Mouse (Mus musculus) intestine, postnatal 0 days (tissue): ENCODE measurements at regions not wholly inside any gene's neighbourhood (a gene's known extent, or its start where the extent isn't known, plus 50 kb on each side); places are given as distances from the start of the nearest gene placed in this dataset.

Experiments used
- ATAC-seq: fragments of 200-750 bp; cut with Nextera tagmentation; 2 replicates; pipeline ENCODE4 v1.8.0; 2017; ENCODE audit warnings: mild to moderate bottlenecking, moderate TSS enrichment, moderate library complexity
- H3K27ac ChIP-seq: fragments of 300-500 bp; sonication (generic); 2 replicates; pipeline ENCODE4 v1.5.1; 2014; ENCODE audit warnings: mild to moderate bottlenecking, low read depth, low read length, moderate library complexity
- H3K27me3 ChIP-seq: fragments of 300-500 bp; sonication (generic); replicated peaks from 2 replicates; pipeline ENCODE4 v1.6.1; 2014; ENCODE audit warnings: low read length, mixed read lengths; ENCODE audit not compliant: control insufficient read depth, insufficient read depth
- H3K36me3 ChIP-seq: fragments of 300-500 bp; sonication (generic); 2 replicates; pipeline ENCODE4 v1.6.1; 2014; ENCODE audit warnings: mild to moderate bottlenecking, moderate library complexity; ENCODE audit not compliant: control insufficient read depth, insufficient read depth
- H3K4me1 ChIP-seq: fragments of 300-500 bp; sonication (generic); replicated peaks from 2 replicates; pipeline ENCODE4 v1.6.1; 2014; ENCODE audit warnings: antibody characterized with exemption, low read length, mixed read lengths; ENCODE audit not compliant: control insufficient read depth, insufficient read depth
- H3K4me2 ChIP-seq: fragments of 300-500 bp; sonication (generic); replicated peaks from 2 replicates; pipeline ENCODE4 v1.6.1; 2014; ENCODE audit warnings: low read depth, mild to moderate bottlenecking, moderate library complexity
- H3K4me3 ChIP-seq: fragments of 300-500 bp; sonication (generic); 2 replicates; pipeline ENCODE4 v1.5.1; 2014; ENCODE audit warnings: low read depth, low read length
- H3K9ac ChIP-seq: fragments of 300-500 bp; sonication (generic); 2 replicates; pipeline ENCODE4 v1.6.1; 2014; ENCODE audit warnings: mild to moderate bottlenecking, low read depth, low read length
- H3K9me3 ChIP-seq: fragments of 300-500 bp; sonication (generic); 2 replicates; pipeline ENCODE4 v1.6.1; 2016; ENCODE audit warnings: mixed run types; ENCODE audit not compliant: control insufficient read depth
- CTCF ChIP-seq: sonication (generic); IDR thresholded peaks from 2 replicates; pipeline ENCODE4 v1.5.1; 2016; ENCODE audit warnings: low read depth, mild to moderate bottlenecking, control low read depth, antibody characterized with exemption, moderate library complexity
- WGBS: fragments of 180-500 bp; shearing (Covaris S2); extraction: QIAGEN DNeasy Blood & Tissue Kit; methylation state at CpG from one replicate; pipeline ENCODE4 v1.1.7; 2014; 5-methylcytosine and 5-hydroxymethylcytosine counted together

DNA sequence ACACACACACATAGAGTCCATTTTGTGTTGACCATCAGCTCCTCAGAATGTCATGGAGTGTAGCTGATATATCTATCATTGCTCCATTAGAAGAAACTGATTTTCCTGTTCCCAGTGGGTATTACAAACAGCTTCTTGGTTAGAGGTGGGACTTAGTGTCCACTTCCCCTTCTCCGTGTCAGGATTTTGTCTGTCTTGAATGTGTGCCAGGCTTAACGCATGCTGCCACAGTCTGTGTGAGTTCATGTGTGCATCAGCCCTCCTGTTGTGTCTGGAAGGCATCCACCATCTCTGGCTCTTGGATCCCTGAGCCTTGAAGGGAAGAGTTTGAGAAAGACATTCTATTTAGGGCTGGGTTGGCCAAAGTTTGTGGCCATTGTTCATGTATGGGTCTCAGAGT lies 57.2 kb upstream of the Slc1a1 start:
- H3K27ac ChIP-seq, result no peak overlapping the region
- no peaks in the 10 kb centered on the region for H3K9me3 ChIP-seq
- no peaks in the 10 kb centered on the region for H3K4me1 ChIP-seq
- no peak overlapping the region for H3K4me2 ChIP-seq
- no peak overlapping the region for H3K4me3 ChIP-seq
- H3K27me3 ChIP-seq, result no peaks in the 10 kb centered on the region
- no peaks in the 10 kb centered on the region for H3K36me3 ChIP-seq
- 67% methylated on average over 2 of the region's 2 CpGs for WGBS
- ATAC-seq, result no peak
- no peak for TF ChIP-seq CTCF
- H3K9ac ChIP-seq, result no peak overlapping the region

GRCm38 (mm10) chr19:28778386-28778785 lies 56.5 kb upstream of the Slc1a1 start:
- no peaks in the 10 kb centered on the region for H3K36me3 ChIP-seq
- H3K4me3 ChIP-seq, result no peak overlapping the region
- H3K9me3 ChIP-seq, result no peaks in the 10 kb centered on the region
- H3K4me2 ChIP-seq, result no peak overlapping the region
- H3K27me3 ChIP-seq, result no peaks in the 10 kb centered on the region
- H3K9ac ChIP-seq, result no peak overlapping the region
- TF ChIP-seq CTCF, result no peak
- 57% methylated on average over 4 of the region's 4 CpGs for WGBS
- H3K4me1 ChIP-seq, result no peaks in the 10 kb centered on the region
- ATAC-seq, result no peak
- no peak overlapping the region for H3K27ac ChIP-seq

DNA sequence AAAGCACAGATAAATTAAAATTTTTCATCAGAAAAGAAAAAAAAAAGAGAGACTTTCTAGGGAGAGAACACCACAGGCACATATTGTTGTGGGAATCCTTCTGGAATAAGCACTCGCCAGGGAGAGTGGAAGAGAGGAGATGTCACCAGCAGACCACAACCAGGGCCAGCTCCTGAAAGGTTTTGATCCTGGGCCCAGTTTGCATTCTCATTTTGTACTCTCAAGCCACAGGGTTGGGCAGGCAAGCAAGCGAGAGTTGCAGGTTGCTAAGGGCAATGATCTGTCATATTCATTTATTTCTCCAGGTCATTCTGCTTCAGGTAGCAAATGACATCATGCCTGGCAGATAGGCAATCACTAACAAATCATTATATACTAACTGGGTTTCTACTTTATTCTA lies 52.9 kb upstream of the Slc1a1 start:
- TF ChIP-seq CTCF, result no peak
- Histone ChIP-seq H3K9ac (no peak overlapping the region), H3K36me3 (no peaks in the 10 kb centered on the region), H3K4me1 (no peaks in the 10 kb centered on the region), H3K4me3 (no peak overlapping the region), H3K4me2 (no peak overlapping the region), H3K27ac (no peak overlapping the region), H3K27me3 (no peaks in the 10 kb centered on the region), H3K9me3 (no peaks in the 10 kb centered on the region)
- no peak for ATAC-seq
- WGBS, result 76% methylated on average over 2 of the region's 2 CpGs
